ENCODE assay signal across 1 mouse cellular context in the genomic region with DNA sequence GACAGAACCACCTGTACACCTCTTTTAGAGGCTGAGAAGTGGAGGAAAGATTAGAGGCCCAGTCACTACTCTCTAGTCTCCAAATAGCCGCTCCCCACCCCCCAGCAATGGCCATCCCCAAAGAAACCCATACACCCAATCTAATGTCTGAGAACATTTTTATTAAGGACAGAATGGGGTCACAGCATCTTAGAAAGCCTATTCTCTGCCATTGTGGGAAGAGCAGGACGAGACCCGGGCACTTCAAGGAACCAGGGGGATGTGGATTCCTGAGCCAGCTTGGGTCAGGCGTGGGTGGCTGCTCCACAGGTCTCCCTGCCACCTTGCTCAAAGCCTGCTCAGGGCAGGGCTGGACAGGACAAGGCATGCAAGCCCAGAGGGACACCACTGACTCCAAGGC.
TF ChIP-seq lines count a peak whose summit lies in the region.

No protein-coding gene starts in this region.

TF ChIP-seq in myocyte, 11 proteins besides CTCF, POLR2A, EP300 and RAD21:
- no peak for TF ChIP-seq USF1 (IDR thresholded peaks at IDR 0.05; ENCODE audit: low read depth)
- TF ChIP-seq E2F4 (IDR thresholded peaks at IDR 0.05; ENCODE audit: insufficient read depth), result no peak
- no peak for TF ChIP-seq TCF12 (IDR thresholded peaks at IDR 0.05; ENCODE audit: insufficient read depth, poor library complexity, severe bottlenecking)
- TF ChIP-seq POLR2AphosphoS2 (IDR thresholded peaks at IDR 0.05; ENCODE audit: insufficient read length, low read depth), result peak; percentile 18
- TF ChIP-seq CEBPB (IDR thresholded peaks at IDR 0.05; ENCODE audit: insufficient read depth, poor library complexity, severe bottlenecking), result no peak
TF ChIP-seq in myocyte: peak in this region for 1.
